Mouse (Mus musculus): Measurements from ENCODE around the gene Cacna1d.

The Cacna1d gene

GRCm38 (mm10) chr14:30459891-30460523 lies 31.2 kb downstream of the Cacna1d start:
- peak; percentile 76 for DNase-seq (ENCODE audit: low read depth, low spot score)

DNA sequence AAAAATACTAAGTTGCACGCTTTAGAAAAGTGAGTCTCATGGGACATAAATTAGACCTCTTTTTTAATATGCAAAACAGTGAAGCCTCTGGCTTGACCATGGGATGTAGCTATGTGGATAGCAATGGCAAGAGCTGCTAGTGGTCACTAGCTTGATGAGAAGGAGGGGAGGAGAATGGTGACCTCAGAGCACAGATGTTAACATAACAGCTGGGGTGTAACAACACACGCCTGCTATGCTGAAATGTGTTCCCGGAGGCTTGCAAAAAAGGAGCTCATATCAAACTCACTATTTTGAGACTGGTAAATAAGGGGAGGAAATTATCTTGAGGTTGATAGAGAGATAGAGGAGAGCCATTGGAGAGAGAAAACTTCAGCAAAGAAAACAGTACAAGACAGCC lies 32.4 kb downstream of the Cacna1d start:
- no peak for DNase-seq (ENCODE audit: low read depth, low spot score)

DNA sequence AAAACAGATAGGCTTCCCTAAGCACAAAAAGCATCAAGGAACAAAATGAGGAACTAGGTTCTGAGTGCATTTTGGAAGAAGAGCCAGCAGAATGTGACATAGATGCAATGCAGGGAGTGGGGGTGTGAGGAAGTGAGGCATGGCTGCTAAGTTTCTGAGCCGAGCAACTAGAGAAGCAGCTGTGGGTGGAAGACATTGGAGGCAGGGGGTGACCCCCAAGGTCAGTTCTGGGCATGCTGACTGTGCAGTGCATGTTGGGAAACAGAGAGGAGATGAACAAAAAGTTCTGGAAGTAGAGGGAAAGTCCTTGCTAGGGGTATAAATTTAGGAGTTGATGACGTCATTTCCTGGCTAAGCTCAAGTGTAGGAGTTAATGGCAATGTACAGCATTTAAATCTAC lies 33.4 kb downstream of the Cacna1d start:
- DNase-seq (ENCODE audit: low read depth, low spot score), result no peak

DNA sequence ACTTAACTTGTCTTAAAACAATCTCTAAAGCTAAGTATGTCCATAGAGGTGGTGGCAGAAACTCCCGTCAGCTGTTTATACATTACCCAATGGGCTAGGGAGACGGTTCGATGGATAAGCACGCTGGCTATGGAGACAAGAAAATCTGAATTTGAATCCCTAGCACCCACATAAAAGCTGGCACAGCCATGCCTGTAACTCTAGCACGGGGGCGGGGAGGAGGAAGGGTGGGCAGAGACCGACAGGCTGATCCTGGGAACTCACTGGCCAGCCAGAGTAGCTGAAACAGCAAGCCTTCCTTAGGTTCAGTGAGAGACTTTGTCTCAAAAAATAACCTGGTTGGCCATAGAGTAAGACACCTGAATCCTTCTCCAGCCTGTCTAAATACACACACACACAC lies 33.8 kb downstream of the Cacna1d start:
- DNase-seq (ENCODE audit: low read depth, low spot score), result no peak

DNA sequence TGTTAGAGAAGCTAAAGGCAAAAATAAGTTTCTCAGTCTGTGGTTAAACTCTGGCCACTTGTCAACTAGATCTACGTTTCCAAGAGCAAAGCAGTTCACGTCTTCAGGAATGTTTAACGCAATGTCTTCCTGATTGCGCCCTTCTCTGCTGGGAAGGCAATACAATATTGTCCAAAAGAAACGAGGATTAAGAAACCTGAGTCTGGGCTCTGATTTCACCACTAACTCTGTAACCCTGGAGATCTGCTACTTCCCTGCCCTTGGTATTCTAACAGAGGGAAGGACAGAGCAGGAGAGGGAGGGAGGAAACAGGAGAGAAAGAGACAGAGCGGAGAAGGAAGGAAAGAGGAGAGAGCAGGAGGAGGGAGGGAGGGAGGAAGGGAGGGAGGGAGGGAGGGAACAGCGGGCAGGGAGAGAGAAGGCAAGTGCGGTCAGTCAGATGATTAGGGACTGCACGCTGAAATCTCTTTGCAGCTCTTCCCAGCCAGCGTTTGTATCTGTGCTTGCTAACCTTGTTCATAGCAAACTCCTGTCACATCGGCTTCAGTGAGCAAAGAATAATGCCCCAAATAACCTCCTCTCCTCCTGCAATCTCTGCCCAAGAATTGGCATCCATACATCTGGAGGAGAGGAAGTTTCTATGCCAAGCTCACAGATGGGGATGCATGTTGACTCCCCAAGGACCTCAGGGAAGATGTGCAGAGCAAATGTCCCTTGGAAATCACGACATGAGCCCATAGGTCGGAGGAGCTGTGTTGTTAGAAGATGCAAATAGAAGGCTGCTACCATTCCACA lies 35.3 kb downstream of the Cacna1d start:
- DNase-seq (ENCODE audit: low read depth, low spot score), result no peak

DNA sequence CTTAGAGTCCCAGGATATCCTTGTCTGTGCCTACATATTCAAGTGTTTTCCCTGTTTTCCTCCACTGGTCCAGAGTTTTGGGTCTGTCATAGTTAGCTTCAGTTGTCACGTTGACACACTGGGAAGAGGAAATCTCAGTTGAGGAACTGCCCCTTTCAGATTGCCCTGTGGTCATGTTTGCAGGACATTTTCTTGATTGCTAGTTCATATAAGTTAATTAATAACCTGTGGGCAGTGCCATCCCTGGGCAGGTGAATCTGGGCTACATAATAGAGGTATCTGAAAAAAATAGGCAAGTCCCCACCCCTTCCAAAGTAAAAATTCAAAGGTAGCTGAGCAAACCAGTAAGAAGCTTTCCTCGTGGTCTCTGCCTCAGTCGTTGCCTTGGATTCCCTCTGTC lies 51.3 kb downstream of the Cacna1d start:
- DNase-seq (ENCODE audit: low read depth, low spot score), result no peak

GRCm38 (mm10) chr14:30435316-30435715 lies 55.9 kb downstream of the Cacna1d start:
- no peak for DNase-seq (ENCODE audit: low read depth, low spot score)

- DNase-seq (ENCODE audit: low read depth, low spot score), result peak; percentile 74
These were observed 60.8 kb downstream of the Cacna1d start for GRCm38 (mm10) chr14:30430446-30430845.

DNA sequence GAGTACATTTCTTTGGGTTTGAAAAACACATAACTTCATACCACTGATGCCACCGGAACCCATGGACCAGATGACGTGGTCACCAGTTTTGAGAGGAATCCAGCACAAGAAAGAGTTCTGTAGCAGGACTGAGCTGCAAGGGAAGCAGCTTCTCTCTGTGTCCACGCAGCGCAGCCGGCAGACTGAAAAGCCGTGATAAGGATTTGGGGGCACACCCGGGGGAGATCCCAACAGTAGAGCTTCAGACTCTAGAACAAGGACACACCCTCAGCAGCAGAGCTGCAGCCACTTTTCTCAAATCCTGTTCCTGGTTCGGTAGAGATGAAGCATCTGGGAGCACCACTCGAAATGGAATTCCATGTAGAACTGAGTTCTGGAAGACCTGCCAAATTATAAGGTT lies 61.2 kb downstream of the Cacna1d start:
- peak; percentile 18 for DNase-seq (ENCODE audit: low read depth, low spot score)

- peak; percentile 55 for DNase-seq (ENCODE audit: low read depth, low spot score)
These were observed 61.6 kb downstream of the Cacna1d start for GRCm38 (mm10) chr14:30429606-30430005.

DNA sequence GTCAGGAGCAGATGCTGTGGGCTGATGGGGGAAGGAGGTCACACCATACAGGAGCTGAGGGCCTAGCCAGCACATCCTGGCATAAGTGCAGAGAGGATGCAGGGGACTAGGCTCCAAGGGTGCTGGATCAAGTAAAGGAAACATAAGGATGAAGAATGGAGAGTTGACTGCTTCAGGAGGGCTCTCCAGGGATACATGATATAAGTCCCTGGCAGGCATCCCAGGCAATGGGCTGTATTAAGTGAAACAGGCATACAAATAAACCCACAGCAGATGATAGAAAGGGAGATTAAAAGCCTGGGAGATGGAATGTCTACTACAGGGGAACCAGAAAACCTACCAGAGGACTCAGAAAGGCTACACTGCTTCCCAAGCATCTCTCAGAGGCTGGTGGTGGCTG lies 62.5 kb downstream of the Cacna1d start:
- DNase-seq (ENCODE audit: low read depth, low spot score), result no peak

- no peak for DNase-seq (ENCODE audit: low read depth, low spot score)
These were observed 65.4 kb downstream of the Cacna1d start for GRCm38 (mm10) chr14:30425876-30426275.

DNA sequence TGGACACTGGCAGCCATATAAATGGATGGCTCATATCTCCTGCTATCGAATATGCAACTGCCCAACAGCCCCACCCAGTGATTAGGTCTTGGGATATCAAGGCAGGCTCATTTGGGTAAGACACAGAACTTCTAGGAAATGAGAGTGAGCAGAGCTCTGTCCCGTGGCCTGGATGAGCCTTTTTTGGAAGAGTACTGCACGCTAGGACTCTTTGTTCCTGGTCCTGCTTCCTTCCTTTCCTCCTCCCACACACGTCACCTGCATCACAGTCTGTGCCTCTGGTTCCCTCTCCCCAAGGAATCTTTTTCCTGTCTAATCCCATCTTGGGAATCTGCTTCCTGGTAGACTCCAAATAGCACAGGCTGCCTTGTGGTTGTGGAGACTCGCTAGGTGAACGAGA lies 66.1 kb downstream of the Cacna1d start:
- DNase-seq (ENCODE audit: low read depth, low spot score), result no peak

- DNase-seq (ENCODE audit: low read depth, low spot score), result no peak
These were observed 66.6 kb downstream of the Cacna1d start for GRCm38 (mm10) chr14:30424638-30425037.

GRCm38 (mm10) chr14:30422376-30423140 lies 68.7 kb downstream of the Cacna1d start:
- DNase-seq (ENCODE audit: low read depth, low spot score), result no peak

DNA sequence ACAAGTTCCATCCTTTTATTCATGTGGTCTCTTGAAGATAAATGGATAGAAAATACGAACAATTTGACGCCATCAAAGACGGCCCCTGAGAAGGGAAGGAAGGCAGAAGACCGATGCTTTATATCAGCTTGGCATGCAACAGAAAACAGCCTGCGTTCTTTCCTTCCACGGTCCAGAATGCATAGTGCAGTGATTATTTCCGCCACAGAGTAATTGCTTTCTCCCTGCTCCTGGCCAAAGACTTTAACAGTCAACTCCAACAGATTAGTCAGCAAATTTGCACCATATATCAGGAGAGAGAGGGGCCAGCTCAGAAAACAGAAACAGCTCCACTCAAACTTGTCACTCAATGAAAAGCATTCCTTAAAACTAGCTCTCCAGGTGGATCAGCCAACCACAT lies 71.8 kb downstream of the Cacna1d start:
- DNase-seq (ENCODE audit: low read depth, low spot score), result no peak

GRCm38 (mm10) chr14:30419046-30419445 lies 72.2 kb downstream of the Cacna1d start:
- no peak for DNase-seq (ENCODE audit: low read depth, low spot score)

- no peak for DNase-seq (ENCODE audit: low read depth, low spot score)
These were observed 75.4 kb downstream of the Cacna1d start for GRCm38 (mm10) chr14:30415830-30416229.

GRCm38 (mm10) chr14:30414131-30414530 lies 77.1 kb downstream of the Cacna1d start:
- DNase-seq (ENCODE audit: low read depth, low spot score), result peak; percentile 15

- DNase-seq (ENCODE audit: low read depth, low spot score), result no peak
These were observed 81.9 kb downstream of the Cacna1d start for GRCm38 (mm10) chr14:30409331-30409730.

DNA sequence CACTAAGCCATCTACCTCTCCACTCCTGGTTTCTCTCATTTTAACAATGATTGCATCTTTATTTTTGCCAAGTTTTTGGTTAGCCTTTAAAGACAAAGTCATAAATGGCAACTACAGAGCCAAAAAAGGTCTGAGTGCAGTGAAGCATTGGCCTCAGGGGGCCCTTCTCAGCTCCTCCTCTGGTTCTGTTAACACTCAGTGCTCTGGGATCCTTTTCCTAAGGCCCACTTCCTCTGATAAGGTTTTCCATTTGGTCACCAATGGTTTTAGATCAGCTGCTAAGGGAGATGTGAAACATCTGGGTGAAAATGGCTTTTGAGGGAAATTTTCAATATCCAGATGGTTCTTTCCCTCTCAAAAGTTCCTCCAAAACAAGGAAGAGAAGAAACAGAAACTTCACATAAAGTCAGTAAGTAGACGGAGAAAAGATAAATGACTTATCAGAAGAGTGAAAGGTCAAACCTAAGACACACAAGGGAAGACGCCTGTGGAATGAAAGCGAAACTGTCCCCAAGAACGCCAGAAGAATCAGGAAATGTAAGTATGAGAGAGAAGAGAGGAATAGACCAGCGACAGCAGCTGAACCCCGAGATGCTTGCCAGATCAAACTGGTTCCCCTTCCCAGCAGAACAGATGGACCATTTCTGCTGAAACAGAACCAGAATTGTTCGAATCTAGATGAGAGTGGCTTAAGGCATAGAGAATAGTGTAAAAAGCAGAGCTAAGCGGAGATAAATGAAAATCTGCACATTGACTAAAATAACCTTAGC lies 85.6 kb downstream of the Cacna1d start:
- DNase-seq (ENCODE audit: low read depth, low spot score), result no peak

DNA sequence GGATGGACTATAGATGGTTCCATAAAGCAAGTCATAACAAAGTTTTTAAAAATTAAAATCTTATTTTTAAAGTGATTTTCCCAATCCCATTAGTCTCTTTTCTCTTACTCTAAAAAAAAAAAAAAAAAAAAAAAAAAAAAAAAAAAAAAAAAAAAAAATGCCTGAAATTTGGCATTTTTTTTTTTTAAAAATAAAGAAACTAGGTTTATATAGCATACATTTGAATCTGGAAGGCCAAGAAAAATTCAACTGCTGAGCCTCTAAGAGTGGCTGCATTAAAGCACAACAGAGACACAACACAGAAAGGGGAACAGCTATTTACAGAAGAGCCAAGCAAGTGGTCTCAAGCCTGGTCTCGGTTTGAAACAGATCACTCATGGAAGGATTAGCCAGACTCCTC lies 112.9 kb downstream of the Cacna1d start:
- no peak for DNase-seq (ENCODE audit: low read depth, low spot score)
